Mouse (Mus musculus) lung, postnatal 0 days (tissue): ENCODE measurements around the gene Cpne8. TPM values are rescaled to one million over a fixed set of nuclear protein-coding genes. Genes with fewer than 3 reads are reported as not detected.

ENCODE experiments used
- ATAC-seq: fragments of 200-750 bp; cut with Nextera tagmentation; 2 replicates; pipeline ENCODE4 v1.8.0; 2017; ENCODE audit warnings: moderate library complexity
- DNase-seq: peaks from one replicate; pipeline ENCODE4 v3.0.0-alpha.2; 2016; ENCODE audit warnings: low spot score
- H3K27ac ChIP-seq: fragments of 300-500 bp; sonication (generic); 2 replicates; pipeline ENCODE4 v1.5.1; 2014; ENCODE audit warnings: antibody characterized with exemption, mild to moderate bottlenecking, low read length, mixed read lengths
- H3K27me3 ChIP-seq: fragments of 300-500 bp; sonication (generic); replicated peaks from 2 replicates; pipeline ENCODE4 v1.6.1; 2014; ENCODE audit warnings: low read length, mixed read lengths; ENCODE audit not compliant: insufficient read depth
- H3K36me3 ChIP-seq: fragments of 300-500 bp; sonication (generic); 2 replicates; pipeline ENCODE4 v1.6.1; 2014; ENCODE audit warnings: low read length, mixed read lengths; ENCODE audit not compliant: insufficient read depth
- H3K4me1 ChIP-seq: fragments of 300-500 bp; sonication (generic); 2 replicates; pipeline ENCODE4 v1.6.1; 2014; ENCODE audit warnings: antibody characterized with exemption, low read depth, low read length, mixed read lengths; ENCODE audit not compliant: insufficient read depth
- H3K4me2 ChIP-seq: fragments of 300-500 bp; sonication (generic); replicated peaks from 2 replicates; pipeline ENCODE4 v1.6.1; 2014; ENCODE audit warnings: low read depth, mild to moderate bottlenecking, low read length, moderate library complexity, mixed read lengths
- H3K4me3 ChIP-seq: fragments of 300-500 bp; sonication (generic); 2 replicates; pipeline ENCODE4 v1.5.1; 2014; ENCODE audit warnings: low read depth, low read length
- H3K9ac ChIP-seq: fragments of 300-500 bp; sonication (generic); replicated peaks from 2 replicates; pipeline ENCODE4 v1.6.1; 2014; ENCODE audit warnings: low read depth, mild to moderate bottlenecking
- H3K9me3 ChIP-seq: fragments of 300-500 bp; sonication (generic); 2 replicates; pipeline ENCODE4 v1.6.1; 2016; ENCODE audit warnings: low read length, mixed read lengths
- CTCF ChIP-seq: IDR thresholded peaks from 2 replicates; pipeline ENCODE4 v1.5.1; 2016; ENCODE audit warnings: antibody characterized with exemption, mild to moderate bottlenecking
- EP300 ChIP-seq: IDR thresholded peaks from 2 replicates; pipeline ENCODE4 v1.6.1; 2016; ENCODE audit warnings: antibody characterized with exemption, mild to moderate bottlenecking, control low read depth
- WGBS: fragments of 180-500 bp; shearing (Covaris S2); extraction: QIAGEN DNeasy Blood & Tissue Kit; methylation state at CpG from one replicate; pipeline ENCODE4 v1.1.7; 2014; 5-methylcytosine and 5-hydroxymethylcytosine counted together
- polyA plus RNA-seq: library from polyadenylated mRNA; unstranded; fragments of >200 nt; fragmentation: Nextera tagmentation; extraction: Ambion mirVana; gene quantifications from 2 replicates; pipeline ENCODE4 v1.2.1, GENCODE M21; 2015

Gene Cpne8
- 46.0 and 65.1 TPM in 2 replicates for polyA plus RNA-seq

- Histone ChIP-seq H3K4me2 (peak within 1 kb of the TSS; percentile 97), H3K9ac (peak within 1 kb of the TSS; percentile 32), H3K36me3 (no peaks in the 10 kb centered on the region), H3K4me3 (peak within 1 kb of the TSS; percentile 64), H3K4me1 (no peaks in the 10 kb centered on the region), H3K9me3 (no peaks in the 10 kb centered on the region), H3K27ac (peak within 1 kb of the TSS; percentile 29; the same call in 1 of the 2 replicates), H3K27me3 (no peaks in the 10 kb centered on the region)
- ATAC-seq = peak; percentile 89
- TF ChIP-seq EP300 (no peak), CTCF (no peak)
- peak; percentile 80 for DNase-seq
- under 1% methylated on average over 50 of the region's 56 CpGs for WGBS
These were observed at the start of gene Cpne8 for GRCm38 (mm10) chr15:90678985-90679759. Gene Cpne8 (minus strand): TSS chr15:90679432.

GRCm38 (mm10) chr15:90717717-90718116 lies 38.5 kb upstream of the Cpne8 start:
- Histone ChIP-seq H3K27me3 (no peaks in the 10 kb centered on the region), H3K9ac (no peak overlapping the region), H3K27ac (no peak overlapping the region), H3K4me3 (no peak overlapping the region), H3K4me1 (no peaks in the 10 kb centered on the region), H3K9me3 (no peaks in the 10 kb centered on the region), H3K4me2 (no peak overlapping the region), H3K36me3 (no peaks in the 10 kb centered on the region)
- DNase-seq (peak; percentile 83), ATAC-seq (peak; percentile 98)
- WGBS = 23% methylated on average over 4 of the region's 4 CpGs
- TF ChIP-seq CTCF = no peak
- peak; percentile 69 for TF ChIP-seq EP300

- no peak overlapping the region for H3K27ac ChIP-seq
- no peaks in the 10 kb centered on the region for H3K27me3 ChIP-seq
- no peak overlapping the region for H3K4me2 ChIP-seq
- DNase-seq (no peak), ATAC-seq (no peak)
- WGBS = 78% methylated on average over 7 of the region's 7 CpGs
- H3K36me3 ChIP-seq = no peaks in the 10 kb centered on the region
- no peak overlapping the region for H3K9ac ChIP-seq
- TF ChIP-seq CTCF (no peak), EP300 (no peak)
- no peak overlapping the region for H3K4me3 ChIP-seq
- H3K4me1 ChIP-seq = no peaks in the 10 kb centered on the region
- no peaks in the 10 kb centered on the region for H3K9me3 ChIP-seq
These were observed 30.1 kb upstream of the Cpne8 start for GRCm38 (mm10) chr15:90709296-90709695.

GRCm38 (mm10) chr15:90704314-90704713 lies 25.1 kb upstream of the Cpne8 start:
- no peaks in the 10 kb centered on the region for H3K4me1 ChIP-seq
- ATAC-seq (peak; percentile 32; the same call in 1 of the 2 replicates), DNase-seq (peak; percentile 45)
- WGBS = 39% methylated on average over 5 of the region's 5 CpGs
- no peak overlapping the region for H3K27ac ChIP-seq
- H3K27me3 ChIP-seq = no peaks in the 10 kb centered on the region
- no peak for TF ChIP-seq CTCF
- TF ChIP-seq EP300 = no peak
- no peak overlapping the region for H3K9ac ChIP-seq
- no peak overlapping the region for H3K4me3 ChIP-seq
- H3K9me3 ChIP-seq = no peaks in the 10 kb centered on the region
- H3K36me3 ChIP-seq = no peaks in the 10 kb centered on the region
- no peak overlapping the region for H3K4me2 ChIP-seq

- Histone ChIP-seq H3K4me2 (no peak overlapping the region), H3K9ac (no peak overlapping the region), H3K9me3 (no peaks in the 10 kb centered on the region), H3K4me1 (no peaks in the 10 kb centered on the region), H3K4me3 (no peak overlapping the region), H3K36me3 (no peaks in the 10 kb centered on the region), H3K27me3 (no peaks in the 10 kb centered on the region), H3K27ac (no peak overlapping the region)
- DNase-seq (no peak), ATAC-seq (no peak)
- TF ChIP-seq CTCF = no peak
- TF ChIP-seq EP300 = no peak
- 51% methylated on average over 11 of the region's 11 CpGs for WGBS
These were observed 24.4 kb upstream of the Cpne8 start for GRCm38 (mm10) chr15:90703502-90704232.

- ATAC-seq (peak; percentile 44; the same call in 1 of the 2 replicates), DNase-seq (no peak)
- Histone ChIP-seq H3K4me1 (no peaks in the 10 kb centered on the region), H3K36me3 (no peaks in the 10 kb centered on the region), H3K9ac (no peak overlapping the region), H3K27ac (no peak overlapping the region), H3K4me2 (no peak overlapping the region), H3K4me3 (no peak overlapping the region), H3K9me3 (no peaks in the 10 kb centered on the region), H3K27me3 (no peaks in the 10 kb centered on the region)
- TF ChIP-seq CTCF (no peak), EP300 (no peak)
- WGBS = 59% methylated on average over 6 of the region's 6 CpGs
These were observed 7.5 kb upstream of the Cpne8 start for GRCm38 (mm10) chr15:90686770-90687169.
